Mouse (Mus musculus) cortical plate, adult 2 months (tissue): ENCODE results near the gene Zfp637.

Source experiments
- CTCF ChIP-seq: fragments of 200-500 bp; IDR thresholded peaks from 2 replicates; pipeline ENCODE4 v1.5.1; 2011; ENCODE audit warnings: mild to moderate bottlenecking, control low read depth, low read length; ENCODE audit not compliant: insufficient read depth; ENCODE audit errors: extremely low read depth
- POLR2A ChIP-seq: fragments of 200-500 bp; IDR thresholded peaks from 2 replicates; pipeline ENCODE4 v1.6.1; 2011; ENCODE audit warnings: mild to moderate bottlenecking, low read length, control low read depth; ENCODE audit not compliant: insufficient read depth; ENCODE audit errors: extremely low read depth

- TF ChIP-seq CTCF, result no peak
- no peak for TF ChIP-seq POLR2A
Measured at GRCm38 (mm10) chr6:117863751-117864150, 22.8 kb downstream of the Zfp637 start.
